Mouse (Mus musculus) heart, postnatal 0 days (tissue): ENCODE data around the gene Nhsl2.

ENCODE experiments used
- CTCF ChIP-seq: IDR thresholded peaks from 2 replicates; pipeline ENCODE4 v1.5.1; 2016; ENCODE audit warnings: antibody characterized with exemption, control low read depth, low read depth
- EP300 ChIP-seq: IDR thresholded peaks from 2 replicates; pipeline ENCODE4 v1.6.1; 2016; ENCODE audit warnings: antibody characterized with exemption, low read depth

GRCm38 (mm10) chrX:101847191-101847795 lies 1.9 kb upstream of the Nhsl2 start:
- TF ChIP-seq CTCF (no peak), EP300 (no peak)
